Mouse (Mus musculus): ENCODE measurements at regions not wholly inside any gene's neighbourhood (a gene's known extent, or its start where the extent isn't known, plus 50 kb on each side); places are given as distances from the start of the nearest gene placed in this dataset.

DNA sequence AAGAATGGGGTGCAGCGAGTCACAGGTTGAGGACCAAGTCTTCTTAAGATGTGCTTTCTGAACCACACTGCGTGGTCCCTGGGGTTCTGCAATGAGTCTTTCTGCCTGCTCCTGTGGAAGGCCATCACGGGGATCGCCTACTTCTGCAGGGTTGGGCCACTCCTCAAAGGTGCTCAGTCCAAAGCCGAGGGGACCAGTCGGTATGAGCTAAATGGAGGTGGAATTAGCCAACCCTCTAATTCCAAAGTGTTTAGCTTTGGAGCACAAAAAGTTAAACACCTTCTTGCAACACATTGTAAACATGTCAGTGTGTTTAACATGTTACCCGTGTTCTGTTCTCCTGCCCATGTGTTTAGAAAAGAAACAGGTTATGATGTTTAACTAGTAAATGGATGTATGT lies 225.1 kb downstream of the Srbd1 start:
- ATAC-seq (replicated peaks; ENCODE audit: extremely low read depth, insufficient read depth, low FRiP score): no peak
- peaks cover 2% of the 10 kb centered on the region; the same call in 1 of the 2 replicates for H3K4me1 ChIP-seq (ENCODE audit: control insufficient read depth, insufficient read depth, low read length)
- H3K27ac ChIP-seq (ENCODE audit: low read length): no peak overlapping the region
- H3K9me3 ChIP-seq (replicated peaks; ENCODE audit: control insufficient read depth, low read length): no peaks in the 10 kb centered on the region
- H3K27me3 ChIP-seq (ENCODE audit: control insufficient read depth, insufficient read depth, low read length): peaks cover 15% of the 10 kb centered on the region; the same call in 1 of the 2 replicates
- H3K9ac ChIP-seq (ENCODE audit: low read length): no peak overlapping the region
- H3K36me3 ChIP-seq (ENCODE audit: control insufficient read depth, insufficient read depth): no peaks in the 10 kb centered on the region
- 83% methylated on average over 7 of the region's 7 CpGs for WGBS
- no peak overlapping the region for H3K4me3 ChIP-seq (ENCODE audit: low read length)
- no peak overlapping the region for H3K4me2 ChIP-seq (ENCODE audit: low read depth, low read length)

DNA sequence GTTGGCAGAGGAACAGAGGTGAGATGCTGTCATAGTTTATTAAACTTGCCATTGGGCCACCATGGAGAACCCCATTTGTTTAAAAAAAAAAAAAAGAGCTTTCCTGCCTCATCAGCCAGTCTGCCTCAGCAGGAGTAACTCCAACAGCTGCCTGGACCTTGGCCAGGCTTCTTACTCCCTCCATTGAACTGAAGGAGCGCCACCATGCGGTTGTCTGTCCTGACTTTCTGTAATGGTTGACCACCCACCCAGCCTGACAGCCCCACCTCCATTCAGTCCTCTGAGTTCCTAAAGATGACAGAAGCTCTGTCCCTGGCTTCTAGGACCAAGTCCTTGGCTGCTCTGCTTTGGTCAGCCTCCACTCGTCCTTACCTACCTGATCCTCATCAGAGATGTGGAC lies 227.8 kb upstream of the Six2 start:
- no peak for ATAC-seq (replicated peaks; ENCODE audit: extremely low read depth, insufficient read depth, low FRiP score)
- Histone ChIP-seq H3K4me2 (ENCODE audit: low read depth, low read length) (no peak overlapping the region), H3K27ac (ENCODE audit: low read length) (no peak overlapping the region), H3K27me3 (ENCODE audit: control insufficient read depth, insufficient read depth, low read length) (peaks cover 12% of the 10 kb centered on the region; the same call in 1 of the 2 replicates), H3K9ac (ENCODE audit: low read length) (no peak overlapping the region), H3K4me1 (ENCODE audit: control insufficient read depth, insufficient read depth, low read length) (no peaks in the 10 kb centered on the region), H3K36me3 (ENCODE audit: control insufficient read depth, insufficient read depth) (no peaks in the 10 kb centered on the region), H3K4me3 (ENCODE audit: low read length) (no peak overlapping the region), H3K9me3 (replicated peaks; ENCODE audit: control insufficient read depth, low read length) (no peaks in the 10 kb centered on the region; the same call in 1 of the 2 replicates)
- WGBS: 81% methylated on average over 3 of the region's 3 CpGs

DNA sequence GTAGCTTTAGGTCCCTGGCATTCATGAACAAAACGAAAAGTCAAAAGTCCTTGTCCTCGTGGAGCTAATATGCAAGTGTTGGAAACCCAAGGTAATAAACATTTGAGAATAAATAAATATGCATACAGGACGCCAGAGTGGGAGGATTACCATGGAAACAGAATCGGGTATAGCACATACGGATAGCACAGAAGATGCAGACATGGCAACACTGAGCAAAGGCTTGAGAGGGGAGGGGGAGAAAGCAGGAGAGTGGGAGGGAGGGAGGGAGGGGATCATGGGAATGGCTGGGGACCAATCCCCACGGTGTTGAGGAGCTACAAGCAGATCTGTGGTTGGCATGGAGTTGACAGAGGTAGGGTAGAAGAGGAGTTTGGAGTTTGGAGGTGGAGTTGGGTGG lies 226.0 kb upstream of the Six2 start:
- H3K36me3 ChIP-seq (ENCODE audit: control insufficient read depth, insufficient read depth): no peaks in the 10 kb centered on the region
- ATAC-seq (replicated peaks; ENCODE audit: extremely low read depth, insufficient read depth, low FRiP score): no peak

DNA sequence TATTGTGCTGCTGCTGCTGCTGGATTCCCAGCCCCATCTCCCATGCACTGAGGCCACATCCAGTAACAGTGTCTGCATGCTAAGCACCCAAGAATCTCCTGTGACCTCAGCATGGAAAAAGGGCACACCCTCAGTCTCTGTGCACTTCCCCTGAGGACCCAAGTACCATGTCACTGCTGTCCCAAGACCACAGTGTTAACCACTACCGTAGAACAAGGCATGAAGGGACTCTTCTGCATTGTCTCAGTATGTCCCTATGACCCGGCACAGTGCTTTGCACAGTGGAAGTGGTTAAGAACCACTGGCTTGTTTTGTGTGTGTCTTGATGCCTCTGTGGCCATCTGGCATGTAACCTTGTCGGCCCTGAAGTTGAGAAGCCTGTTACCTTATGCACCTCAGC lies 220.6 kb upstream of the Six2 start:
- H3K4me1 ChIP-seq (ENCODE audit: control insufficient read depth, insufficient read depth, low read length): no peaks in the 10 kb centered on the region
- H3K4me2 ChIP-seq (ENCODE audit: low read depth, low read length): no peak overlapping the region
- 82% methylated on average over 3 of the region's 3 CpGs for whole genome bisulfite sequencing
- no peaks in the 10 kb centered on the region for H3K27me3 ChIP-seq (ENCODE audit: control insufficient read depth, insufficient read depth, low read length)
- no peak for ATAC-seq (replicated peaks; ENCODE audit: extremely low read depth, insufficient read depth, low FRiP score)
- H3K4me3 ChIP-seq (ENCODE audit: low read length): no peak overlapping the region
- no peaks in the 10 kb centered on the region for H3K36me3 ChIP-seq (ENCODE audit: control insufficient read depth, insufficient read depth)
- no peak overlapping the region for H3K27ac ChIP-seq (ENCODE audit: low read length)
- H3K9me3 ChIP-seq (replicated peaks; ENCODE audit: control insufficient read depth, low read length): peaks cover 5% of the 10 kb centered on the region; the same call in 1 of the 2 replicates
- H3K9ac ChIP-seq (ENCODE audit: low read length): no peak overlapping the region

More for the DNA sequence above, 226.0 kb upstream of the Six2 start:
- Histone ChIP-seq H3K9ac (ENCODE audit: low read length) (no peak overlapping the region), H3K4me2 (ENCODE audit: low read depth, low read length) (no peak overlapping the region), H3K9me3 (replicated peaks; ENCODE audit: control insufficient read depth, low read length) (no peaks in the 10 kb centered on the region; the same call in 1 of the 2 replicates), H3K27me3 (ENCODE audit: control insufficient read depth, insufficient read depth, low read length) (peaks cover 5% of the 10 kb centered on the region; the same call in 1 of the 2 replicates), H3K4me3 (ENCODE audit: low read length) (no peak overlapping the region), H3K4me1 (ENCODE audit: control insufficient read depth, insufficient read depth, low read length) (no peaks in the 10 kb centered on the region), H3K27ac (ENCODE audit: low read length) (no peak overlapping the region)
- WGBS: 72% methylated on average over 6 of the region's 6 CpGs

DNA sequence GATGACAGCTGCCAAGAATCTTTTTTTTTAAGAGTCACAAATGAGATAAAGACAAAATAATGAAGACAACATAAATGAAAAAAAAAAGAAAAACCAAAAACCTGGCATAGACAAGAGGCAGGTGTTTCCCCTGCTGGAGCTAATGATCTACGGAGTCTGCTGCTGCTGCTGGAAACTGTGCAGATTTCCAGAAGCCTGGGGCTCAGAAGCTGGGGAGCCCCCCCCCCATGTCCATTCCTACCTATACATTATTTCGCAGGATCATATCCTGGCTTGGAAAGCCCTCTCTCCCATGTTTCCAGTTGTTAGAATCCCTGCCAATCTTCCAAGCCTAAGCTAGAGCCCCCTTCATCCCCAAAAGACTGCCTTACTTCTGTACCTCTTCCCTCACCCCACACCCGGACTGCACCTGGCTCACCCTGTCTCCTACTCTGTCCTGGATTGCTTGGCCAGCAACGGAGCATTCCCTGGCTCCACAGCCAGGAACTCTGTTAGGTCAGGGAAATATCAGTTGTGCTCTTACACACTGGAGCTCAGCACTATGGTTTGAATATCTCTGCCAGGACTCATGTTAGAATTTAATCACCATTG lies 218.6 kb upstream of the Six2 start:
- Histone ChIP-seq H3K9me3 (replicated peaks; ENCODE audit: control insufficient read depth, low read length) (peaks cover 5% of the 10 kb centered on the region; the same call in 1 of the 2 replicates), H3K27ac (ENCODE audit: low read length) (no peak overlapping the region), H3K4me1 (ENCODE audit: control insufficient read depth, insufficient read depth, low read length) (no peaks in the 10 kb centered on the region; the same call in 1 of the 2 replicates), H3K27me3 (ENCODE audit: control insufficient read depth, insufficient read depth, low read length) (no peaks in the 10 kb centered on the region), H3K4me3 (ENCODE audit: low read length) (no peak overlapping the region), H3K9ac (ENCODE audit: low read length) (no peak overlapping the region), H3K36me3 (ENCODE audit: control insufficient read depth, insufficient read depth) (no peaks in the 10 kb centered on the region), H3K4me2 (ENCODE audit: low read depth, low read length) (no peak overlapping the region)
- WGBS: 75% methylated on average over 4 of the region's 4 CpGs
- ATAC-seq (replicated peaks; ENCODE audit: extremely low read depth, insufficient read depth, low FRiP score): no peak

DNA sequence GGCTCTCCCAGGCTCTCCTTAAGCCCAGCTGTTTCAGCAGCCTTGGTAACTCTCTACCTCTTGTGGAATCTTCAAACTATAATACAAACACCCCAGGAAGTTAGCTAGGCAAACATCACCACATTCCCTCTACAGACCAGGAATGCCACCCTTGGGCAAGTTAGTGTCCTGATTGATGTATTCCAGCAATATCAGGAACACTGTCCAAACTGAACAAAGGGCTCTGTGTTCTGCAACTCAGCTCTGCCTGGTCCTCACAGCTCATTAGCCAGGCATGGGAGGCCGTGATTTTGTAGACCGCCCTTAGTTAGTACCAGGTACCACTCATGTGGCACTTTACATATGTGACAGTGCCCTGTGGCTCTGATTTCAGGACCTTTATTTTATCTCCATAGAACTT lies 214.5 kb upstream of the Six2 start:
- Histone ChIP-seq H3K4me3 (ENCODE audit: low read length) (no peak overlapping the region), H3K9me3 (replicated peaks; ENCODE audit: control insufficient read depth, low read length) (0 out of 2 replicates have a peak, but pooled peaks cover 5% of the 10 kb centered on the region), H3K9ac (ENCODE audit: low read length) (no peak overlapping the region), H3K4me2 (ENCODE audit: low read depth, low read length) (no peak overlapping the region), H3K27me3 (ENCODE audit: control insufficient read depth, insufficient read depth, low read length) (no peaks in the 10 kb centered on the region), H3K27ac (ENCODE audit: low read length) (no peak overlapping the region), H3K36me3 (ENCODE audit: control insufficient read depth, insufficient read depth) (no peaks in the 10 kb centered on the region), H3K4me1 (ENCODE audit: control insufficient read depth, insufficient read depth, low read length) (no peaks in the 10 kb centered on the region; the same call in 1 of the 2 replicates)
- WGBS: 71% methylated on average over 2 of the region's 2 CpGs
- no peak for ATAC-seq (replicated peaks; ENCODE audit: extremely low read depth, insufficient read depth, low FRiP score)

DNA sequence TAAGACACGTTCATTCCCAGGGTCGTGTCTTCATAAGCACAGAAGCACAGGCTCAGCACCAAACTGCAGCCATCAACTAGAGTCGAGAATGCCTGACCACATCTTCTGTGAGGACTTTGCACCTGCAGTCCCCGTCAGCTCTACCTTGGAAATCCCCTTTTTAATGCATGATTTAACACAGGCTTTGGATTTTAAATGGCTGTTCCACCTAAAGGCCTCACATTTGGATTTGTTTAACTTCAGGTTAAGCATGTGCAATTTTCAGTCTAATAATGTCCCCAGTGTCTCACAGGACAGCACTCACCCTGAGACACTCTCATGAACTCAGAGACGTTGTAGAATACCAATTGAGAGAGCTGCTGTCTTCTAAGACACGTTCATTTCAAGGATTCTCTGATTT lies 211.0 kb upstream of the Six2 start:
- 78% methylated on average over 6 of the region's 6 CpGs for WGBS
- ATAC-seq (replicated peaks; ENCODE audit: extremely low read depth, insufficient read depth, low FRiP score): no peak
- no peak overlapping the region for H3K4me2 ChIP-seq (ENCODE audit: low read depth, low read length)

DNA sequence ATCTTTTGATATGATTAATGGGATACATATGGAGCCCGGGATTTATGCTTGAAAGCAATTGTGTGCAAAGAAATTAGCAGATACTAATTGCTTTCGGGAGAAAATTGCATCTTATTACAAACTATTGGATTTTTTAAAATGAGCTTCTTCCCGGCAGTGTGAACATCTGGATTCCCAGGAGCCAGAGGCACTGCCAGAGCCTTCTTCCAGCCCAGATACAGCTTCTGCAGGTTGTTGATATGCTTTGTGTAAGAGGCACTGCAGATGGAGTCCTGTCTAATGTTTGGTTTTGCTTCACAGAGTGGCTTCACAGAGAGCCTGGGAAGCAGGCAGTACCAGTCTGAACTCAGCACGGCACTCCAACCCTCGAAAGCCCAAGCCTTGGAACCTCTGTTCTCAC lies 207.9 kb upstream of the Six2 start:
- peaks cover 16% of the 10 kb centered on the region for H3K4me1 ChIP-seq (ENCODE audit: control insufficient read depth, insufficient read depth, low read length)
- 81% methylated on average over 5 of the region's 5 CpGs for WGBS
- no peaks in the 10 kb centered on the region for H3K9me3 ChIP-seq (replicated peaks; ENCODE audit: control insufficient read depth, low read length)
- no peak overlapping the region for H3K4me2 ChIP-seq (ENCODE audit: low read depth, low read length)
- H3K36me3 ChIP-seq (ENCODE audit: control insufficient read depth, insufficient read depth): no peaks in the 10 kb centered on the region
- H3K4me3 ChIP-seq (ENCODE audit: low read length): no peak overlapping the region
- H3K27ac ChIP-seq (ENCODE audit: low read length): no peak overlapping the region
- ATAC-seq (replicated peaks; ENCODE audit: extremely low read depth, insufficient read depth, low FRiP score): no peak
- H3K9ac ChIP-seq (ENCODE audit: low read length): no peak overlapping the region
- no peaks in the 10 kb centered on the region for H3K27me3 ChIP-seq (ENCODE audit: control insufficient read depth, insufficient read depth, low read length)

More for the DNA sequence above, 211.0 kb upstream of the Six2 start:
- Histone ChIP-seq H3K27me3 (ENCODE audit: control insufficient read depth, insufficient read depth, low read length) (no peaks in the 10 kb centered on the region), H3K4me1 (ENCODE audit: control insufficient read depth, insufficient read depth, low read length) (peaks cover 8% of the 10 kb centered on the region), H3K27ac (ENCODE audit: low read length) (no peak overlapping the region), H3K9me3 (replicated peaks; ENCODE audit: control insufficient read depth, low read length) (no peaks in the 10 kb centered on the region), H3K9ac (ENCODE audit: low read length) (no peak overlapping the region), H3K36me3 (ENCODE audit: control insufficient read depth, insufficient read depth) (no peaks in the 10 kb centered on the region), H3K4me3 (ENCODE audit: low read length) (no peak overlapping the region)

DNA sequence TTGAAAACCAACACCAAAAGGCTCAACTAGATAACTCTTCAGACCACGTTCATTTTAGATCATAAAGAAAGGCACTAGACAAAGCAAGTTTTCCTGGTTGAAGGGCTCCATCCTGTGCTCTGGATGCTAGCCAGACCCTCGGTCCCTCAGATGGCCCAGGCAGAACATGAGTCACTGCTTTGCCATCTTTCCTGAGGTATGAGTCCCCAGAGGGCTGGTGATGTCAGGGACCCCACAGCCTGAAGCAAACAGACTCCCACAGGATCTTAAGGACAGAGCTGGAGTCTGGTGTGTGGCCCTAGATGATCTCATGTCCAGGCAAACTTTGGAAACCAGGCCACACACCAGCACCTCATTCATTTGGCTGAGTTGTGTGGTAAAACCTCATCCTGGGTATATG lies 203.2 kb upstream of the Six2 start:
- ATAC-seq (replicated peaks; ENCODE audit: extremely low read depth, insufficient read depth, low FRiP score): no peak
- no peak overlapping the region for H3K9ac ChIP-seq (ENCODE audit: low read length)
- H3K27ac ChIP-seq (ENCODE audit: low read length): peak overlapping the region; percentile 37; the same call in 1 of the 2 replicates
- no peaks in the 10 kb centered on the region for H3K27me3 ChIP-seq (ENCODE audit: control insufficient read depth, insufficient read depth, low read length)
- no peaks in the 10 kb centered on the region for H3K36me3 ChIP-seq (ENCODE audit: control insufficient read depth, insufficient read depth)
- H3K4me2 ChIP-seq (ENCODE audit: low read depth, low read length): peak overlapping the region; percentile 21; the same call in 1 of the 2 replicates
- H3K9me3 ChIP-seq (replicated peaks; ENCODE audit: control insufficient read depth, low read length): no peaks in the 10 kb centered on the region
- no peak overlapping the region for H3K4me3 ChIP-seq (ENCODE audit: low read length)
- WGBS: 25% methylated on average over 2 of the region's 2 CpGs
- H3K4me1 ChIP-seq (ENCODE audit: control insufficient read depth, insufficient read depth, low read length): peaks cover 25% of the 10 kb centered on the region

All from heart, embryonic 16.5 days (tissue).